27 mouse cellular contexts compared by ENCODE assay signal in genomic region chr5:108354056-108354455, GRCm38 (mm10). TPM values are rescaled to one million over a fixed set of nuclear protein-coding genes. Genes with fewer than 3 reads are reported as not detected.
"Had no signal": no experiment of that assay in that cellular context is flagged by ENCODE, and none has a peak within 500 bp of the region (broad histone marks: within the 10 kb centered on the region; RNA-seq: fewer than 3 reads in every experiment).

No protein-coding gene starts in this region.

- H3K4me2 ChIP-seq: limb, embryonic 15.5 days; liver, embryonic 15.5 days; lung, embryonic 14.5 days; midbrain, embryonic 13.5 days; midbrain, embryonic 15.5 days; neural tube, embryonic 12.5 days had no signal

- H3K9ac ChIP-seq: limb, embryonic 15.5 days; liver, embryonic 15.5 days; lung, embryonic 14.5 days; midbrain, embryonic 13.5 days; midbrain, embryonic 15.5 days; neural tube, embryonic 12.5 days had no signal

- DNase-seq: lung, adult 18-20 months; lung, embryonic 14.5 days; lung, postnatal 14 days; lung, postnatal 36 days; right cerebral cortex, postnatal 25 days; right cerebral cortex, postnatal 4 days; spleen, adult 18-20 months; thymus, adult 18-20 months; thymus, postnatal 14 days; thymus, postnatal 36 days had no signal

- H3K27me3 ChIP-seq: limb, embryonic 15.5 days; liver, embryonic 15.5 days; megakaryocyte, embryonic 14.5 days; midbrain, embryonic 13.5 days; midbrain, embryonic 15.5 days; neural tube, embryonic 12.5 days had no signal

- H3K9me3 ChIP-seq: limb, embryonic 15.5 days; liver, embryonic 15.5 days; midbrain, embryonic 10.5 days; midbrain, embryonic 13.5 days; midbrain, embryonic 15.5 days; neural tube, embryonic 12.5 days had no signal

- H3K27ac ChIP-seq: limb, embryonic 15.5 days; liver, embryonic 15.5 days; macrophage; midbrain, embryonic 10.5 days; midbrain, embryonic 13.5 days; midbrain, embryonic 15.5 days; neural tube, embryonic 12.5 days had no signal

- H3K4me3 ChIP-seq: limb, embryonic 15.5 days; liver, embryonic 15.5 days; megakaryocyte, embryonic 14.5 days; midbrain, embryonic 10.5 days; midbrain, embryonic 13.5 days; midbrain, embryonic 15.5 days; neural tube, embryonic 12.5 days had no signal

- ATAC-seq: midbrain, embryonic 13.5 days; midbrain, embryonic 15.5 days had no signal

- H3K4me1 ChIP-seq: limb, embryonic 15.5 days; liver, embryonic 15.5 days; midbrain, embryonic 10.5 days; midbrain, embryonic 13.5 days; midbrain, embryonic 15.5 days; neural tube, embryonic 12.5 days had no signal

RNA-seq across cellular contexts. Expression of gene Gm42517, which starts 13.7 kb away (rescaled TPM):
- total RNA-seq: monocyte, adult 5-6 weeks; neutrophil, adult 5-6 weeks had no signal
- polyA plus RNA-seq: lung, embryonic 14.5 days; lung, embryonic 16.5 days; midbrain, embryonic 10.5 days; stomach, embryonic 14.5 days; stomach, embryonic 16.5 days; thymus, postnatal 0 days had no signal

RNA-seq across cellular contexts. Expression of gene Pde6b, which starts 34.1 kb away (rescaled TPM):
- total RNA-seq: midbrain, postnatal 0 days; monocyte, adult 5-6 weeks; neutrophil, adult 5-6 weeks had no signal
- polyA plus RNA-seq: liver, embryonic 15.5 days; midbrain, postnatal 0 days; neural tube, embryonic 12.5 days; neural tube, embryonic 14.5 days; small intestine, adult 2 months had no signal
